10 mouse cellular contexts compared by ENCODE assay signal in the genomic region with DNA sequence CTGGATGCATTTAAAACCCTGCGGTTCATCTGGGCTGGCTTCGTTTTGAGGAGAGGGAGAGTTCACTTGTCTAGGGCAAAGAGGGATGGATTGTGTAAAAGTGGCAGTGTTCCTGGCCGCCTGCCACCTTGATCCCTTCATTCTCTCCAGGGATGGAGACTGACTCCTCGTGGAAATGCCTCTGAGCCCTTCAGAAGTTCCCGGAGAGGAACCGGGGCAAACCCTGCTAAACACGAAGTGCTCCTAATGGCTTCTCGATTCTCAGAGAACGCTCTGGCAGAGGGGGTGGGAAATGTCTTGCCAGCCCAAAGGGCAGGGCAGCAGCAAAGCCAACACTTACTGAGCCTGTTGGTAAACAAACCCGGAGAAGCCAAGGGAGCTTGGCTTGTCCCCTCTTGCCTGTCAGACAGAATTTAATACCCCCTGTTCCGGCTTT.
A peak's percentile ranks its signal among the peaks of the same experiment; 100 is the strongest.
DNase-seq lines count a peak whose midpoint lies in the region; ATAC-seq lines count a peak whose summit lies in the region.
"Had no signal": no experiment of that assay in that cellular context is flagged by ENCODE, and none has a peak within 500 bp of the region (broad histone marks: within the 10 kb centered on the region; RNA-seq: fewer than 3 reads in every experiment).

No protein-coding gene starts in this region.

- H3K9ac ChIP-seq in forebrain, embryonic 12.5 days: 0 out of 2 replicates have a peak overlapping the region, but pooled peaks have one; percentile 17
- no peak overlapping the region for H3K9ac ChIP-seq in forebrain, embryonic 11.5 days (ENCODE audit: low read length)
- H3K9ac ChIP-seq in limb, embryonic 12.5 days (replicated peaks): peak overlapping the region; percentile 32

- intact Hi-C loops in left cerebral cortex, postnatal 36 days (cut with DNase I): no loop called here

- H3K36me3 ChIP-seq in forebrain, embryonic 12.5 days (replicated peaks): no peaks in the 10 kb centered on the region
- no peaks in the 10 kb centered on the region for H3K36me3 ChIP-seq in forebrain, embryonic 11.5 days (ENCODE audit: control insufficient read depth, insufficient read depth, low read length)
- H3K36me3 ChIP-seq in limb, embryonic 12.5 days: no peaks in the 10 kb centered on the region

- WGBS in forebrain, embryonic 12.5 days: 42% methylated on average over 11 of the region's 11 CpGs
- WGBS in forebrain, embryonic 11.5 days: 45% methylated on average over 11 of the region's 11 CpGs
- 21% methylated on average over 11 of the region's 11 CpGs for WGBS in limb, embryonic 12.5 days

- peaks cover 18% of the 10 kb centered on the region for H3K4me1 ChIP-seq in forebrain, embryonic 12.5 days
- peaks cover 3% of the 10 kb centered on the region; the same call in 1 of the 2 replicates for H3K4me1 ChIP-seq in forebrain, embryonic 11.5 days (replicated peaks; ENCODE audit: control insufficient read depth, insufficient read depth, low read length)
- H3K4me1 ChIP-seq in limb, embryonic 12.5 days (replicated peaks): peaks cover 20% of the 10 kb centered on the region

- 0 out of 2 replicates have a peak overlapping the region, but pooled peaks have one; percentile 8 for H3K27ac ChIP-seq in forebrain, embryonic 12.5 days
- no peak overlapping the region for H3K27ac ChIP-seq in forebrain, embryonic 11.5 days (ENCODE audit: low read depth, low read length)
- H3K27ac ChIP-seq in limb, embryonic 12.5 days: peak overlapping the region; percentile 19; the same call in 1 of the 2 replicates

- DNase-seq in forebrain, embryonic 11.5 days (ENCODE audit: low spot score): no peak
- DNase-seq in right cerebral cortex, postnatal 10 days (ENCODE audit: low spot score in 2 of 2): peak; percentile 54 to 62
- DNase-seq in right cerebral cortex, postnatal 36 days (ENCODE audit: low spot score in 2 of 2): no peak
- DNase-seq in urinary bladder, postnatal 14 days (ENCODE audit: low spot score): peak; percentile 56
- DNase-seq in frontal cortex, postnatal 14 days (ENCODE audit: low spot score in 2 of 2): no peak
- DNase-seq in left cerebral cortex, postnatal 36 days (ENCODE audit: low spot score in 2 of 2): no peak

- no peak overlapping the region for H3K4me3 ChIP-seq in forebrain, embryonic 12.5 days (replicated peaks)
- H3K4me3 ChIP-seq in forebrain, embryonic 11.5 days (ENCODE audit: low read depth, low read length): no peak overlapping the region
- no peak overlapping the region for H3K4me3 ChIP-seq in limb, embryonic 12.5 days (replicated peaks)
- H3K4me3 ChIP-seq: myocyte had no signal

- H3K4me2 ChIP-seq in forebrain, embryonic 12.5 days: no peak overlapping the region
- no peak overlapping the region for H3K4me2 ChIP-seq in forebrain, embryonic 11.5 days (ENCODE audit: low read depth, low read length, severe bottlenecking)
- peak overlapping the region; percentile 13 for H3K4me2 ChIP-seq in limb, embryonic 12.5 days

- no peaks in the 10 kb centered on the region for H3K9me3 ChIP-seq in forebrain, embryonic 12.5 days
- no peaks in the 10 kb centered on the region for H3K9me3 ChIP-seq in forebrain, embryonic 11.5 days (ENCODE audit: control insufficient read depth, low read length)
- no peaks in the 10 kb centered on the region for H3K9me3 ChIP-seq in limb, embryonic 12.5 days

- no peaks in the 10 kb centered on the region for H3K27me3 ChIP-seq in forebrain, embryonic 12.5 days
- H3K27me3 ChIP-seq in forebrain, embryonic 11.5 days (ENCODE audit: control insufficient read depth, insufficient read depth, low read length): no peaks in the 10 kb centered on the region
- no peaks in the 10 kb centered on the region for H3K27me3 ChIP-seq in limb, embryonic 12.5 days
- H3K27me3 ChIP-seq: CH12.LX had no signal

- ATAC-seq in forebrain, embryonic 12.5 days (ENCODE audit: low FRiP score): no peak
- no peak for ATAC-seq in forebrain, embryonic 11.5 days (replicated peaks; ENCODE audit: low FRiP score)
- no peak for ATAC-seq in limb, embryonic 12.5 days (ENCODE audit: insufficient number of reproducible peaks, insufficient read depth, low FRiP score, low TSS enrichment, low read depth)

Comparison
In these comparisons a context has a peak if more than half of its experiments do, and no peak if none do; other contexts are left out.
1. DNase-seq: peak in right cerebral cortex, postnatal 10 days (2 of 2) and urinary bladder, postnatal 14 days (single experiment); none in forebrain, embryonic 11.5 days (single experiment), right cerebral cortex, postnatal 36 days (0 of 2), frontal cortex, postnatal 14 days (0 of 2) and left cerebral cortex, postnatal 36 days (0 of 2).